Mouse (Mus musculus): ENCODE measurements around the gene Psph. TPM values are rescaled to one million over a fixed set of nuclear protein-coding genes. Genes with fewer than 3 reads are reported as not detected.

The Psph gene
- total and polyA plus RNA-seq, 2 experiments from 2014 or later, result 33.1 to 40.3 TPM

DNA sequence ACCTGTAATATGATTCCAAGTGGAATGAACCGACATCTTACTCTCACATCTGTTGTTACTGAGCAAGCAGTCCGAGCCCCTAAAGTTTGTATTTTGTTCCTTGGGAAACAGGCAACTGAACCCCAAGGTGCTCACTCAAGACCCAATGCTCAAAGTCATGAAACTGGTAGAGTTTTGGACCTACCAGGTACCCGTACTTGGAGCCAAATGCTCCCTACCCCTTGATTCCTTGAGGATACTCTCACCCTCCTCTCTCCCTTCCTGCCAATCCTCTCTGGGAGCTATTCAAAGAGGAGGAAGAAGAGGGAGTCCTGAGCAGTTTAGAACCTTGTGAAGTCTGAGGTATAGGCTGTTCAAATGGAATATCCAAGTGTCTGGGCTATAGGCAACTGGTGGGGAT is 60.5 kb downstream of the Psph start:
- H3K4me2 ChIP-seq (ENCODE audit: low read depth, low read length, poor library complexity, severe bottlenecking), result 0 out of 2 replicates have a peak overlapping the region, but pooled peaks have one; percentile 52

GRCm38 (mm10) chr5:129725774-129726392 is 61.4 kb downstream of the Psph start:
- Histone ChIP-seq H3K4me1 (ENCODE audit: insufficient read depth, low read length) (peaks cover 4% of the 10 kb centered on the region; the same call in 1 of the 2 replicates), H3K4me2 (ENCODE audit: low read depth, low read length, poor library complexity, severe bottlenecking) (peak overlapping the region; percentile 52), H3K9me3 (ENCODE audit: low read length) (no peaks in the 10 kb centered on the region), H3K27me3 (ENCODE audit: insufficient read depth, low read length) (no peaks in the 10 kb centered on the region), H3K27ac (ENCODE audit: low read depth, low read length) (peak overlapping the region; percentile 82), H3K9ac (replicated peaks; ENCODE audit: low read length, poor library complexity, severe bottlenecking) (peak overlapping the region; percentile 96), H3K36me3 (ENCODE audit: insufficient read depth, low read length) (no peaks in the 10 kb centered on the region), H3K4me3 (ENCODE audit: low read depth, low read length) (peak overlapping the region; percentile 85)
- DNase-seq (ENCODE audit: low spot score) (no peak), ATAC-seq (ENCODE audit: low FRiP score) (no peak)
- 18% methylated on average over 7 of the region's 7 CpGs for WGBS
- TF ChIP-seq CTCF (IDR thresholded peaks at IDR 0.05), result no peak

More for the DNA sequence above, 60.5 kb downstream of the Psph start:
- no peak for DNase-seq (ENCODE audit: low spot score)
- no peaks in the 10 kb centered on the region for H3K36me3 ChIP-seq (ENCODE audit: insufficient read depth, low read length)
- no peaks in the 10 kb centered on the region for H3K27me3 ChIP-seq (ENCODE audit: insufficient read depth, low read length)
- WGBS, result 87% methylated on average over 3 of the region's 3 CpGs
- no peak for TF ChIP-seq CTCF (IDR thresholded peaks at IDR 0.05)
- no peaks in the 10 kb centered on the region for H3K9me3 ChIP-seq (ENCODE audit: low read length)
- H3K4me3 ChIP-seq (ENCODE audit: low read depth, low read length), result no peak overlapping the region
- H3K27ac ChIP-seq (ENCODE audit: low read depth, low read length), result no peak overlapping the region
- H3K4me1 ChIP-seq (ENCODE audit: insufficient read depth, low read length), result peaks cover 4% of the 10 kb centered on the region; the same call in 1 of the 2 replicates
- H3K9ac ChIP-seq (replicated peaks; ENCODE audit: low read length, poor library complexity, severe bottlenecking), result no peak overlapping the region
- ATAC-seq (ENCODE audit: low FRiP score), result no peak

GRCm38 (mm10) chr5:129724834-129725773 is 62.1 kb downstream of the Psph start, which contains the start of gene Nipsnap2:
Gene Nipsnap2 (plus strand): TSS chr5:129725063.
- H3K4me2 ChIP-seq (ENCODE audit: low read depth, low read length, poor library complexity, severe bottlenecking), result peak within 1 kb of the TSS; percentile 52
- peak within 1 kb of the TSS; percentile 96 for H3K9ac ChIP-seq (replicated peaks; ENCODE audit: low read length, poor library complexity, severe bottlenecking)
- peak within 1 kb of the TSS; percentile 82 for H3K27ac ChIP-seq (ENCODE audit: low read depth, low read length)
- DNase-seq (ENCODE audit: low spot score) (peak; percentile 89), ATAC-seq (ENCODE audit: low FRiP score) (peak; percentile 93)
- peak within 1 kb of the TSS; percentile 85 for H3K4me3 ChIP-seq (ENCODE audit: low read depth, low read length)
- TF ChIP-seq CTCF (IDR thresholded peaks at IDR 0.05), result peak; percentile 99
- H3K4me1 ChIP-seq (ENCODE audit: insufficient read depth, low read length), result peaks cover 4% of the 10 kb centered on the region; the same call in 1 of the 2 replicates
- H3K27me3 ChIP-seq (ENCODE audit: insufficient read depth, low read length), result no peaks in the 10 kb centered on the region
- no peaks in the 10 kb centered on the region for H3K36me3 ChIP-seq (ENCODE audit: insufficient read depth, low read length)
- WGBS, result under 1% methylated on average over 62 of the region's 93 CpGs
- no peaks in the 10 kb centered on the region for H3K9me3 ChIP-seq (ENCODE audit: low read length)

- H3K4me3 ChIP-seq (ENCODE audit: low read depth, low read length), result peak overlapping the region; percentile 85
- H3K27ac ChIP-seq (ENCODE audit: low read depth, low read length), result peak overlapping the region; percentile 82
- no peaks in the 10 kb centered on the region for H3K9me3 ChIP-seq (ENCODE audit: low read length)
- ATAC-seq (ENCODE audit: low FRiP score) (no peak), DNase-seq (ENCODE audit: low spot score) (no peak)
- peak overlapping the region; percentile 96 for H3K9ac ChIP-seq (replicated peaks; ENCODE audit: low read length, poor library complexity, severe bottlenecking)
- 0 out of 2 replicates have a peak, but pooled peaks cover 5% of the 10 kb centered on the region for H3K36me3 ChIP-seq (ENCODE audit: insufficient read depth, low read length)
- H3K27me3 ChIP-seq (ENCODE audit: insufficient read depth, low read length), result no peaks in the 10 kb centered on the region
- no peak for TF ChIP-seq CTCF (IDR thresholded peaks at IDR 0.05)
- H3K4me1 ChIP-seq (ENCODE audit: insufficient read depth, low read length), result peaks cover 4% of the 10 kb centered on the region; the same call in 1 of the 2 replicates
- WGBS, result 54% methylated on average over 4 of the region's 4 CpGs
- peak overlapping the region; percentile 52 for H3K4me2 ChIP-seq (ENCODE audit: low read depth, low read length, poor library complexity, severe bottlenecking)
Measured at GRCm38 (mm10) chr5:129724268-129724667, 63.0 kb downstream of the Psph start.

DNA sequence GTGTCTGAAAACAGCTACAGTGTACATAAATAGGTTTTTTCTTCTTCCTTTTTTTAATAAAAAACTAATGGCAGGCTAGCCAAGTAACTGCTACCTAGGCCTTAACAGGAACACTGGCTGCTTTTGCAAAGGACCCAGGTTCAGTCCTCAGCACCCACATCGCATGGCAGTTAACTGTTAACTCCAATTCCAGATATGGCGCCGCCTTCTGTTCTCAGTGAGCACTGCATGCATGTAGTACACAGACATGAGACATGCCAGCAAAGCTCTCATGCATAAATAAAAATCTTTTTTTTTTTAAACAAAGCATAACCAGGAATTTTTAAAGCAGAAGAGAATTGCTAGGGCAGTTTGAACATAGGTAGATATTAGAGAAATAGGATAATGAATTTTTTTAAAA is 67.1 kb downstream of the Psph start:
- no peak overlapping the region for H3K27ac ChIP-seq (ENCODE audit: low read depth, low read length)
- ATAC-seq (ENCODE audit: low FRiP score) (no peak), DNase-seq (ENCODE audit: low spot score) (no peak)
- WGBS, result 87% methylated on average over 3 of the region's 3 CpGs
- H3K9me3 ChIP-seq (ENCODE audit: low read length), result no peaks in the 10 kb centered on the region
- H3K9ac ChIP-seq (replicated peaks; ENCODE audit: low read length, poor library complexity, severe bottlenecking), result no peak overlapping the region
- H3K27me3 ChIP-seq (ENCODE audit: insufficient read depth, low read length), result no peaks in the 10 kb centered on the region
- TF ChIP-seq CTCF (IDR thresholded peaks at IDR 0.05), result no peak; the same call in 1 of the 2 replicates
- no peak overlapping the region for H3K4me2 ChIP-seq (ENCODE audit: low read depth, low read length, poor library complexity, severe bottlenecking)
- H3K4me3 ChIP-seq (ENCODE audit: low read depth, low read length), result no peak overlapping the region
- peaks cover 25% of the 10 kb centered on the region for H3K36me3 ChIP-seq (ENCODE audit: insufficient read depth, low read length)
- peaks cover 3% of the 10 kb centered on the region; the same call in 1 of the 2 replicates for H3K4me1 ChIP-seq (ENCODE audit: insufficient read depth, low read length)

All from midbrain, postnatal 0 days (tissue).